13 mouse cellular contexts compared by ENCODE assay signal in genomic region chr17:29056207-29056606, GRCm38 (mm10). TPM values are rescaled to one million over a fixed set of nuclear protein-coding genes. Genes with fewer than 3 reads are reported as not detected.
DNase-seq lines count a peak whose midpoint lies in the region; ATAC-seq and TF ChIP-seq lines count a peak whose summit lies in the region.
"Had no signal": no experiment of that assay in that cellular context is flagged by ENCODE, and none has a peak within 500 bp of the region (broad histone marks: within the 10 kb centered on the region; RNA-seq: fewer than 3 reads in every experiment).

No protein-coding gene starts in this region.

- dilution Hi-C loops in CH12.LX (cut with MboI; ENCODE audit: extremely low pct_ligation_motif_present, extremely low pct_unique_long_range_greater_than_20kb, low sequenced_read_pairs) = no loop called here

- H3K9ac ChIP-seq in intestine, embryonic 14.5 days (ENCODE audit: low read length) = no peak overlapping the region
- no peak overlapping the region for H3K9ac ChIP-seq in intestine, postnatal 0 days (ENCODE audit: low read depth, low read length)
- no peak overlapping the region for H3K9ac ChIP-seq in CH12.LX (ENCODE audit: insufficient read depth, low read depth)
- H3K9ac ChIP-seq: lung, embryonic 14.5 days; midbrain, embryonic 12.5 days had no signal

- no peak overlapping the region for H3K4me3 ChIP-seq in intestine, embryonic 14.5 days (ENCODE audit: low read depth, low read length)
- no peak overlapping the region for H3K4me3 ChIP-seq in intestine, postnatal 0 days (ENCODE audit: low read depth, low read length)
- no peak overlapping the region for H3K4me3 ChIP-seq in CH12.LX (replicated peaks in 1 of 3; ENCODE audit: low read depth in 2 of 3, low read length in 2 of 3, poor library complexity in 1 of 3)
- H3K4me3 ChIP-seq in limb, embryonic 10.5 days = no peak overlapping the region
- H3K4me3 ChIP-seq: midbrain, embryonic 12.5 days had no signal

- TF ChIP-seq POLR2A in CH12.LX (IDR thresholded peaks at IDR 0.05; ENCODE audit: low read depth, low read length) = no peak

- H3K27ac ChIP-seq in intestine, embryonic 14.5 days (ENCODE audit: low read depth) = no peak overlapping the region
- H3K27ac ChIP-seq in intestine, postnatal 0 days (ENCODE audit: low read depth, low read length) = no peak overlapping the region
- no peak overlapping the region for H3K27ac ChIP-seq in CH12.LX (ENCODE audit: insufficient read depth, low read depth)
- H3K27ac ChIP-seq in limb, embryonic 10.5 days = peak overlapping the region; percentile 66; the same call in 1 of the 2 replicates

- no peak for TF ChIP-seq EP300 in CH12.LX (IDR thresholded peaks at IDR 0.05; ENCODE audit: low read length)

- WGBS in intestine, embryonic 14.5 days = 10% methylated on average over 7 of the region's 7 CpGs
- 15% methylated on average over 7 of the region's 7 CpGs for WGBS in intestine, postnatal 0 days
- 16% methylated on average over 7 of the region's 7 CpGs for WGBS in limb, embryonic 10.5 days

- no peaks in the 10 kb centered on the region for H3K9me3 ChIP-seq in intestine, embryonic 14.5 days (ENCODE audit: control insufficient read depth, low read length)
- H3K9me3 ChIP-seq in intestine, postnatal 0 days (ENCODE audit: control insufficient read depth) = no peaks in the 10 kb centered on the region
- H3K9me3 ChIP-seq in CH12.LX (replicated peaks; ENCODE audit: low read length) = no peaks in the 10 kb centered on the region
- no peaks in the 10 kb centered on the region for H3K9me3 ChIP-seq in limb, embryonic 10.5 days (replicated peaks)
- H3K9me3 ChIP-seq: midbrain, embryonic 12.5 days had no signal

- in situ Hi-C loops in CH12.LX (cut with MboI; ENCODE audit: low pct_ligation_motif_present, low pct_unique_long_range_greater_than_20kb, low sequenced_read_pairs) = no loop called here

- no peaks in the 10 kb centered on the region for H3K27me3 ChIP-seq in intestine, embryonic 14.5 days (replicated peaks; ENCODE audit: control insufficient read depth, insufficient read depth, low read length)
- no peaks in the 10 kb centered on the region for H3K27me3 ChIP-seq in intestine, postnatal 0 days (replicated peaks; ENCODE audit: control insufficient read depth, insufficient read depth, low read length)
- H3K27me3 ChIP-seq in CH12.LX (replicated peaks) = no peaks in the 10 kb centered on the region
- no peaks in the 10 kb centered on the region for H3K27me3 ChIP-seq in limb, embryonic 10.5 days (ENCODE audit: low read depth, poor library complexity, severe bottlenecking)
- H3K27me3 ChIP-seq: midbrain, embryonic 12.5 days had no signal

- TF ChIP-seq CTCF in intestine, postnatal 0 days (IDR thresholded peaks at IDR 0.05; ENCODE audit: low read depth) = no peak
- TF ChIP-seq CTCF in CH12.LX (conservative IDR thresholded peaks at IDR 0.05 in 1 of 2, IDR thresholded peaks at IDR 0.05 in 1 of 2; ENCODE audit: low read depth in 2 of 2, low read length in 2 of 2) = no peak

- peaks cover 25% of the 10 kb centered on the region for H3K4me1 ChIP-seq in intestine, embryonic 14.5 days (replicated peaks; ENCODE audit: control insufficient read depth, insufficient read depth, low read length)
- peaks cover 8% of the 10 kb centered on the region; the same call in 1 of the 2 replicates for H3K4me1 ChIP-seq in intestine, postnatal 0 days (replicated peaks; ENCODE audit: control insufficient read depth, insufficient read depth, low read length)
- peaks cover 9 to 35% of the 10 kb centered on the region in 2 experiments for H3K4me1 ChIP-seq in CH12.LX (ENCODE audit: control insufficient read depth in 1 of 2, insufficient read depth in 2 of 2)
- peaks cover 39% of the 10 kb centered on the region for H3K4me1 ChIP-seq in limb, embryonic 10.5 days

- ATAC-seq in intestine, embryonic 14.5 days (replicated peaks; ENCODE audit: low FRiP score, low TSS enrichment, low read depth) = 0 out of 2 replicates have a peak, but pooled peaks have one; percentile 45
- no peak for ATAC-seq in intestine, postnatal 0 days

- H3K36me3 ChIP-seq in intestine, embryonic 14.5 days (ENCODE audit: control insufficient read depth, insufficient read depth, low read length) = no peaks in the 10 kb centered on the region
- H3K36me3 ChIP-seq in intestine, postnatal 0 days (ENCODE audit: control insufficient read depth, insufficient read depth) = no peaks in the 10 kb centered on the region
- H3K36me3 ChIP-seq in CH12.LX (replicated peaks in 1 of 2; ENCODE audit: control insufficient read depth in 1 of 2, insufficient read depth in 1 of 2, low read length in 1 of 2) = peaks cover 0 to 46% of the 10 kb centered on the region in 2 experiments
- H3K36me3 ChIP-seq in limb, embryonic 10.5 days = peaks cover 5% of the 10 kb centered on the region; the same call in 1 of the 2 replicates
- H3K36me3 ChIP-seq: midbrain, embryonic 12.5 days had no signal

- no peak for TF ChIP-seq RAD21 in CH12.LX (IDR thresholded peaks at IDR 0.05; ENCODE audit: low read depth, low read length)

- peak; percentile 52 for DNase-seq in heart, adult 11 months
- no peak for DNase-seq in heart, adult 18-20 months
- no peak for DNase-seq in intestine, embryonic 14.5 days (ENCODE audit: low spot score)
- DNase-seq in CH12.LX (ENCODE audit: extremely low read depth) = no peak
- DNase-seq in limb, embryonic 10.5 days (ENCODE audit: low spot score) = no peak
- DNase-seq in yolk sac, embryonic 10.5 days (ENCODE audit: low spot score) = no peak
- DNase-seq in thymus, postnatal 36 days = no peak
- DNase-seq: B cell, adult 2 months; cerebellum, adult 9-10 months; lung, embryonic 14.5 days had no signal

- H3K79me2 ChIP-seq in CH12.LX (replicated peaks; ENCODE audit: control insufficient read depth, extremely low read depth, insufficient read depth, poor library complexity, severe bottlenecking) = no peaks in the 10 kb centered on the region

- no peak overlapping the region for H3K4me2 ChIP-seq in intestine, embryonic 14.5 days (ENCODE audit: low read length)
- no peak overlapping the region for H3K4me2 ChIP-seq in intestine, postnatal 0 days (replicated peaks; ENCODE audit: low read depth)
- H3K4me2 ChIP-seq in CH12.LX (ENCODE audit: insufficient read depth, low read depth, poor library complexity, severe bottlenecking) = peak overlapping the region; percentile 7; the same call in 1 of the 2 replicates
- H3K4me2 ChIP-seq: lung, embryonic 14.5 days had no signal

TF ChIP-seq in CH12.LX, 34 proteins besides CTCF, POLR2A, EP300 and RAD21:
- TF ChIP-seq TBP (conservative IDR thresholded peaks at IDR 0.05; ENCODE audit: low read depth, low read length) = no peak
- no peak for TF ChIP-seq TCF12 (IDR thresholded peaks at IDR 0.05; ENCODE audit: low read depth, low read length)
- TF ChIP-seq BHLHE40 (IDR thresholded peaks at IDR 0.05; ENCODE audit: low read depth, low read length) = peak; percentile 51; the same call in 1 of the 2 replicates
- no peak for TF ChIP-seq MXI1 (IDR thresholded peaks at IDR 0.05; ENCODE audit: low read depth, low read length)

RNA-seq across cellular contexts. Expression of gene Srsf3, which starts 23.8 kb away (rescaled TPM):
- total RNA-seq in heart, adult 18-20 months (2021) = 10 to 100 TPM; 74.9 to 89.9 TPM
- 585 and 647 TPM in 2 replicates for polyA plus RNA-seq in intestine, embryonic 14.5 days (2014; fragmentation: Nextera tagmentation; extraction: Ambion mirVana)
- 257 TPM in 2 replicates for polyA plus RNA-seq in intestine, postnatal 0 days (2015; fragmentation: Nextera tagmentation; extraction: Ambion mirVana)
- total RNA-seq in CH12.LX (2012; rRNA removed) (171 and 266 TPM in 2 replicates), CH12.LX (2014; rRNA removed) (380 and 479 TPM in 2 replicates)
- 687 and 712 TPM in 2 replicates for polyA plus RNA-seq in CH12.LX (2012; ENCODE audit: insufficient read length, low read depth)
- polyA plus RNA-seq in limb, embryonic 10.5 days (2016; fragmentation: Nextera tagmentation; extraction: Ambion mirVana) = 820 and 832 TPM in 2 replicates

RNA-seq across cellular contexts. Expression of gene Cdkn1a, which starts 34.6 kb away (rescaled TPM):
- total RNA-seq in heart, adult 18-20 months (2021) = 100 to 1,000 TPM; 101 to 149 TPM
- polyA plus RNA-seq in intestine, embryonic 14.5 days (2014; fragmentation: Nextera tagmentation; extraction: Ambion mirVana) = 55.5 and 75.7 TPM in 2 replicates
- polyA plus RNA-seq in intestine, postnatal 0 days (2015; fragmentation: Nextera tagmentation; extraction: Ambion mirVana) = 74.9 and 88.3 TPM in 2 replicates
- 25.3 and 37.5 TPM in 2 replicates for total RNA-seq in CH12.LX (2012; rRNA removed)
- 9.1 and 10.6 TPM in 2 replicates for total RNA-seq in CH12.LX (2014; rRNA removed)
- polyA plus RNA-seq in CH12.LX (2012; ENCODE audit: insufficient read length, low read depth) = 55.0 and 59.1 TPM in 2 replicates
- 22.2 and 28.8 TPM in 2 replicates for polyA plus RNA-seq in limb, embryonic 10.5 days (2016; fragmentation: Nextera tagmentation; extraction: Ambion mirVana)

RNA-seq across cellular contexts. Expression of gene Stk38, which starts 48.4 kb away (rescaled TPM):
- total RNA-seq in heart, adult 18-20 months (2021) = 10 to 100 TPM; 22.0 to 28.8 TPM
- polyA plus RNA-seq in intestine, embryonic 14.5 days (2014; fragmentation: Nextera tagmentation; extraction: Ambion mirVana) = 91.6 and 108 TPM in 2 replicates
- 51.5 and 59.5 TPM in 2 replicates for polyA plus RNA-seq in intestine, postnatal 0 days (2015; fragmentation: Nextera tagmentation; extraction: Ambion mirVana)
- total RNA-seq in CH12.LX (2012; rRNA removed) = 25.9 and 29.0 TPM in 2 replicates
- 56.0 and 56.4 TPM in 2 replicates for total RNA-seq in CH12.LX (2014; rRNA removed)
- polyA plus RNA-seq in CH12.LX (2012; ENCODE audit: insufficient read length, low read depth) = 50.9 and 56.0 TPM in 2 replicates
- polyA plus RNA-seq in limb, embryonic 10.5 days (2016; fragmentation: Nextera tagmentation; extraction: Ambion mirVana) = 116 and 131 TPM in 2 replicates

RNA-seq across cellular contexts. Expression of gene Rab44, which starts 57.7 kb away (rescaled TPM):
- total RNA-seq in heart, adult 18-20 months (2021) = under 1 TPM in 1 of 2 experiments, not detected in 1; 0.69 TPM
- 0.26 and 0.71 TPM in 2 replicates for polyA plus RNA-seq in intestine, embryonic 14.5 days (2014; fragmentation: Nextera tagmentation; extraction: Ambion mirVana)
- polyA plus RNA-seq in intestine, postnatal 0 days (2015; fragmentation: Nextera tagmentation; extraction: Ambion mirVana) = 0.20 TPM in 2 replicates
- total RNA-seq in CH12.LX (2012; rRNA removed) = 0.17 and 0.34 TPM in 2 replicates
- 0.12 TPM in 1 of 2 replicates, not detected in the other for total RNA-seq in CH12.LX (2014; rRNA removed)
- polyA plus RNA-seq in CH12.LX (2012; ENCODE audit: insufficient read length, low read depth) = 0.30 TPM in 1 of 2 replicates, not detected in the other
- 0.11 and 0.26 TPM in 2 replicates for polyA plus RNA-seq in limb, embryonic 10.5 days (2016; fragmentation: Nextera tagmentation; extraction: Ambion mirVana)
- polyA plus RNA-seq: neural tube, embryonic 14.5 days had no signal
